Mouse (Mus musculus): Measurements from ENCODE around the gene Tango6. TPM values are rescaled to one million over a fixed set of nuclear protein-coding genes. Genes with fewer than 3 reads are reported as not detected.
A peak's percentile ranks its signal among the peaks of the same experiment; 100 is the strongest.

Tango6 gene
- polyA plus RNA-seq (2014; fragmentation: Nextera tagmentation; extraction: Ambion mirVana), result 6.9 and 7.1 TPM in 2 replicates

DNA sequence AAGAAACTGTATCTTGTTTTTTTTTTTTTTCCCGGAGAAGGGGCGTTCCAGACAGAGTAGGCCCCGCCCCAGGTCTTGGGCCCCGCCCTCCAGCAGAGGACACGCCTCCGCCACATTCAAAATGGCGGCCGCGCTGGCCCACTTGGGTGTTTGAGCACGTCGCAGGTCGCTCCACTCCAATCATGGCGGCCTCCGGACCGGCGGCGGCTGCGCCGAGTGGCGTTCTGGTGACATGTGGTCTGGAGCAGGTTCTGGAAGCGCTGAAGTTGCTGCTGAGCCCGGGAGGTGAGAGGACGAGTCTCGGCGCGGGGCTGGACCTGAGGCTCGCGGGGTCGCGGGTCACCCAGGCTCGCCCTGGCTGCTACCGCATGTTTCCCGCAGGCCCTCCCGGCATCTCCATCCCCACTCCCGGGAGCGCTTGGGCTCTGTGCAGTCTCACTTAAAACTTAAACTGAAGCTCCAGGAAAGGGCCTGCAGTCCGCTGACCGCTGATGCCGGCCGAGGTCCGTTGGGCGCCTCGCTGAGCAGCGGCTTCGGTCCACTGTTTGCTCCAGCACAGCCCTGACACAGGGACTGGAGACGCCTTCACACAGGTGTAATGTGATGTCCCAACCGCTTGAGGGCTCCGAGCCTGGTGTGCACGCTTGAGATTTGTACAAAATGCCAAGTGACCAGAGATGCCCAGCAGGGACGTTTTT, at the start of gene Tango6:
Gene Tango6 (plus strand): TSS at position 98 of the 698 bp plus-strand sequence.
- Histone ChIP-seq H3K4me2 (ENCODE audit: low read length) (peak within 1 kb of the TSS; percentile 67), H3K36me3 (ENCODE audit: control insufficient read depth, insufficient read depth, low read length) (no peaks in the 10 kb centered on the region), H3K9ac (ENCODE audit: low read length) (peak within 1 kb of the TSS; percentile 86), H3K27me3 (ENCODE audit: control insufficient read depth, insufficient read depth, low read length) (no peaks in the 10 kb centered on the region), H3K4me3 (ENCODE audit: control insufficient read depth in 1 of 2, insufficient read depth in 1 of 2, low read depth in 1 of 2, low read length in 2 of 2) (peak within 1 kb of the TSS; percentile 79 to 99), H3K4me1 (ENCODE audit: control insufficient read depth in 2 of 2, insufficient read depth in 2 of 2, low read length in 2 of 2) (no peaks in the 10 kb centered on the region), H3K27ac (replicated peaks in 1 of 2; ENCODE audit: control insufficient read depth in 1 of 2, insufficient read depth in 1 of 2, low read depth in 2 of 2, low read length in 2 of 2) (peak within 1 kb of the TSS; percentile 93 to 99), H3K9me3 (ENCODE audit: control insufficient read depth, low read length) (no peaks in the 10 kb centered on the region)
- ATAC-seq (ENCODE audit: insufficient number of reproducible peaks, insufficient read depth, low FRiP score, low read depth), result peak; percentile 95
- WGBS, result under 1% methylated on average over 48 of the region's 50 CpGs

DNA sequence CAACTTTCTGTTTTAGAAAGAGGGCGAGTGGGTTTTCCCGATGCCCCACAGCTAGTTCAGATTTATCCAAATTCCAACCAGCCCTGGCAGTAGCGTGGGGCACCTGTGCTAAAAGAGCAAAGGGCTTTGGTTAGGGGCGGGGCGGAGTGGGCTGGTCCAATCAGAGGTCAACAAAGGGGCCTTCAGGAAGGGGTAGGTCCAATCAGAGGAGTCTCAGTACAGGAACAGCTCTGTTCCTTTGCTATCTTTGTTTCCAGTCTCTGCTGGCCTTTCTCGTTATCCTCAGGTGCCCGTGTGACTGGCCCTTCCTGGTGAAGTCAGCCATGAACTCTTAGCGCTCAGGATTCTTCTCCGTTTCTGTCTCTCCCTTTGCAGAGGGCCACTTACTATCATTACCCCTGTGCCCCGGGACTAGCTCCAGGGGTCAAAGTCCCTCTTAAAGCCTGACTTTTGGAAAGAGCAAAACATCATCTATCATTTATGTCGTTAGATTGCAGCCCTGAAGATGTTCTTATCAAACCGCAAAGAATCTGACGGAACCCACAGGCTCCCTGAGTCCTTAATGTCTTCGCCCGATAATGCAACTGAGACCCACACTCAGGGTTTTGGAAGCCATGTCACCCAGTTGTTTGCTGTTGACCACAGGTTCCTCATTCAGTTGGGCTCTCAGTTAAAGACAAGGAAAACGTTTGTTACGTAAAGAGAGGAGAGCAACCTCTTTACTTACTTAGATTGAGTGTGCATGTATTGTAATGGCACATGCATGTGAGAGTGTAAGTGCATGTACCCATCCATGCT, 49.3 kb upstream of the Tango6 start:
- H3K9me3 ChIP-seq (ENCODE audit: control insufficient read depth, low read length), result no peaks in the 10 kb centered on the region
- H3K27ac ChIP-seq (replicated peaks in 1 of 2; ENCODE audit: control insufficient read depth in 1 of 2, insufficient read depth in 1 of 2, low read depth in 2 of 2, low read length in 2 of 2), result no peak overlapping the region
- H3K4me1 ChIP-seq (ENCODE audit: control insufficient read depth in 2 of 2, insufficient read depth in 2 of 2, low read length in 2 of 2), result no peaks in the 10 kb centered on the region; a peak in 1 of 4 replicates

DNA sequence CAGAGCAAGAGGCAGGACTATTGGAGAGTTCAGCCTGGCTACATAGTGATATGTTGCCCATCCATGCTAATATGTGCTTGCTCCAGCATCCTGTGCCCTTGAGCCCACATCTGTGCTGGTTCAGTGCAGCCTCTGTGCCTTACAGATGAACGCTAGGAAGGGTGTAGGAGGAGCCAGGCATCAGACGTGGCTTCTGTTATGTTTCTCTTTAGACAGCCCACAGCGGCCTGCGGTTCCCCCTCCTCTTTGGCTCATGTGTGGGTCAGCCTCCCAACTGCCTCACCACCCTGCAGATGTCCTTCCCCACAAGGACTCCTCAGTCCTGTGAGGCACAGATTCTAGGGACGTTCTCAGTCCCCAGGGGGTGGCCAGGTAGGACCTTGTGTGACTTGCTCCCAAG, 47.6 kb upstream of the Tango6 start:
- WGBS, result 16% methylated on average over 5 of the region's 5 CpGs
- Histone ChIP-seq H3K9me3 (ENCODE audit: control insufficient read depth, low read length) (no peaks in the 10 kb centered on the region), H3K36me3 (ENCODE audit: control insufficient read depth, insufficient read depth, low read length) (no peaks in the 10 kb centered on the region), H3K4me1 (ENCODE audit: control insufficient read depth in 2 of 2, insufficient read depth in 2 of 2, low read length in 2 of 2) (no peaks in the 10 kb centered on the region; a peak in 1 of 4 replicates), H3K4me3 (ENCODE audit: control insufficient read depth in 1 of 2, insufficient read depth in 1 of 2, low read depth in 1 of 2, low read length in 2 of 2) (no peak overlapping the region), H3K9ac (ENCODE audit: low read length) (no peak overlapping the region), H3K27ac (replicated peaks in 1 of 2; ENCODE audit: control insufficient read depth in 1 of 2, insufficient read depth in 1 of 2, low read depth in 2 of 2, low read length in 2 of 2) (no peak overlapping the region), H3K4me2 (ENCODE audit: low read length) (no peak overlapping the region), H3K27me3 (ENCODE audit: control insufficient read depth, insufficient read depth, low read length) (0 out of 2 replicates have a peak, but pooled peaks cover 9% of the 10 kb centered on the region)
- no peak for ATAC-seq (ENCODE audit: insufficient number of reproducible peaks, insufficient read depth, low FRiP score, low read depth)

More for the DNA sequence above, 49.3 kb upstream of the Tango6 start:
- Histone ChIP-seq H3K36me3 (ENCODE audit: control insufficient read depth, insufficient read depth, low read length) (no peaks in the 10 kb centered on the region), H3K9ac (ENCODE audit: low read length) (no peak overlapping the region), H3K27me3 (ENCODE audit: control insufficient read depth, insufficient read depth, low read length) (0 out of 2 replicates have a peak, but pooled peaks cover 9% of the 10 kb centered on the region), H3K4me2 (ENCODE audit: low read length) (no peak overlapping the region), H3K4me3 (ENCODE audit: control insufficient read depth in 1 of 2, insufficient read depth in 1 of 2, low read depth in 1 of 2, low read length in 2 of 2) (no peak overlapping the region)
- no peak for ATAC-seq (ENCODE audit: insufficient number of reproducible peaks, insufficient read depth, low FRiP score, low read depth)
- WGBS, result 68% methylated on average over 17 of the region's 17 CpGs

DNA sequence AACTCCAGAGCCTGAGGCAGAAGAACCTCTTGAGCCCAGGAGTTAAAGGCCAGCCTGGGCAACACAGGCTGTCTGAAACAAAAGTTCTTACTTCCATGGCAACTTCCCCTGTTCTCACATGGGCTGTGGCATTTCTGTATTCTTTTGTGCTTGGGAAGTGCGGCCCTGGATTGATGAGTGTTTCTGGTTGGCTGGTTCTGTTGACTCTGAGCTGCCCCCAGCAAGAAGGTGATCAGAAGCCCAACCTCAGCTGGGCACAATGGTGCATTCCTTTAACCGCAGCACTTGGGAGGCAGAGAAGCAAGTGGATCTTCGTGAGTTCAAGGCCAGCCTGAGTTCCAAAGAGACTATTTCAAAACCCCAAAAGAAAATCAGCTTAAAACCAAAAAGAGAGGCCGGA, 45.4 kb upstream of the Tango6 start:
- Histone ChIP-seq H3K9ac (ENCODE audit: low read length) (no peak overlapping the region), H3K4me2 (ENCODE audit: low read length) (no peak overlapping the region), H3K9me3 (ENCODE audit: control insufficient read depth, low read length) (no peaks in the 10 kb centered on the region), H3K36me3 (ENCODE audit: control insufficient read depth, insufficient read depth, low read length) (no peaks in the 10 kb centered on the region), H3K27ac (replicated peaks in 1 of 2; ENCODE audit: control insufficient read depth in 1 of 2, insufficient read depth in 1 of 2, low read depth in 2 of 2, low read length in 2 of 2) (no peak overlapping the region), H3K27me3 (ENCODE audit: control insufficient read depth, insufficient read depth, low read length) (0 out of 2 replicates have a peak, but pooled peaks cover 8% of the 10 kb centered on the region), H3K4me1 (ENCODE audit: control insufficient read depth in 2 of 2, insufficient read depth in 2 of 2, low read length in 2 of 2) (no peaks in the 10 kb centered on the region), H3K4me3 (ENCODE audit: control insufficient read depth in 1 of 2, insufficient read depth in 1 of 2, low read depth in 1 of 2, low read length in 2 of 2) (no peak overlapping the region)
- 90% methylated on average over 4 of the region's 4 CpGs for WGBS
- ATAC-seq (ENCODE audit: insufficient number of reproducible peaks, insufficient read depth, low FRiP score, low read depth), result no peak

DNA sequence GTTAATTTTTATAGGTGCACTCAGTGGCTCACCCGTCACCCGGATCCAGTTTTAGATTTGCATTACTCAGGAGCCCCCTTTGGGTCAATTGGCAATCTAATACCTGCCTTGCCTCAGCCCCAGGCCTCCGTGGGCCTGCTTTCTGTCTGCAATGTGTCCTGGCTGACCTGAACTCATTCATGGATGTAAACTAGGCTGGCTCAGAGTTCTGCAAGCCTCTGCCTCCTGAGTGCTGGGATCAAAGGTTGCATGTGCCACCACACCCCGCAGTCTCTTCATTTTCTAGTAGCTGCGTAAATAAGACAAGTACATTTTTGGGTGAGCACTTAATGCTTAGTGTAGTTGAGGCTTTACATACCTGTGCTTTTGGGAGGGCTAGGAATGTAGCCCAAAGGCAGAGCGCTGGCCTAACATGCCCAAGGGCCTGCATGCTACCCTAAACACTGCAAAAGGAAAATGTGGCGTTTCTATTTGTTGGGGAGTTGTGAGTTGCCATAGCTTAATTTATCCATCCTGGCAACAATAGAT, 44.0 kb upstream of the Tango6 start:
- H3K4me1 ChIP-seq (ENCODE audit: control insufficient read depth in 2 of 2, insufficient read depth in 2 of 2, low read length in 2 of 2), result no peaks in the 10 kb centered on the region
- no peaks in the 10 kb centered on the region for H3K27me3 ChIP-seq (ENCODE audit: control insufficient read depth, insufficient read depth, low read length)
- WGBS, result 88% methylated on average over 7 of the region's 7 CpGs
- no peak overlapping the region for H3K4me2 ChIP-seq (ENCODE audit: low read length)
- no peaks in the 10 kb centered on the region for H3K36me3 ChIP-seq (ENCODE audit: control insufficient read depth, insufficient read depth, low read length)
- no peak overlapping the region for H3K27ac ChIP-seq (replicated peaks in 1 of 2; ENCODE audit: control insufficient read depth in 1 of 2, insufficient read depth in 1 of 2, low read depth in 2 of 2, low read length in 2 of 2)
- no peak overlapping the region for H3K4me3 ChIP-seq (ENCODE audit: control insufficient read depth in 1 of 2, insufficient read depth in 1 of 2, low read depth in 1 of 2, low read length in 2 of 2)
- no peak for ATAC-seq (ENCODE audit: insufficient number of reproducible peaks, insufficient read depth, low FRiP score, low read depth)
- no peak overlapping the region for H3K9ac ChIP-seq (ENCODE audit: low read length)
- H3K9me3 ChIP-seq (ENCODE audit: control insufficient read depth, low read length), result no peaks in the 10 kb centered on the region

DNA sequence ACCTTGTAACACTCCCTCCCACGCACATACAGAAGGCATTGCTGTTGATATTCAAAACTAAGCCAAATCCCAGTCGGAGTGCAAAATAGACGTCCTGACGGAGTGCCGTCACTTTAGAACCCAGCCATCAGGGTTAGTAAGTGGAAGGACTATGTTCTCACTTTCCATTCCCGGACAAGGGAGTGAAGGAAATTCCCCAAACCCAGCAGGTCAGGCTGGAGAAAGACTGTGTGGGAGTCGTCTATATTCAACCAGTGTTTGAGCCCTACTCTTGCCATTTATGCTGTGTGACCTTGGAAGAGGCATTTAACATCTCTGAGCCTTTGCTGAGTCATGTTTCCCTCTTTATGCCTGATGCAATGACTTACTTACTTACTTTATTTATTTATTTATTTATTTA, 42.7 kb upstream of the Tango6 start:
- no peak overlapping the region for H3K4me2 ChIP-seq (ENCODE audit: low read length)
- no peaks in the 10 kb centered on the region for H3K36me3 ChIP-seq (ENCODE audit: control insufficient read depth, insufficient read depth, low read length)
- H3K4me3 ChIP-seq (ENCODE audit: control insufficient read depth in 1 of 2, insufficient read depth in 1 of 2, low read depth in 1 of 2, low read length in 2 of 2), result no peak overlapping the region
- H3K9me3 ChIP-seq (ENCODE audit: control insufficient read depth, low read length), result no peaks in the 10 kb centered on the region
- H3K27me3 ChIP-seq (ENCODE audit: control insufficient read depth, insufficient read depth, low read length), result no peaks in the 10 kb centered on the region
- WGBS, result 67% methylated on average over 7 of the region's 7 CpGs
- H3K9ac ChIP-seq (ENCODE audit: low read length), result no peak overlapping the region
- no peak overlapping the region for H3K27ac ChIP-seq (replicated peaks in 1 of 2; ENCODE audit: control insufficient read depth in 1 of 2, insufficient read depth in 1 of 2, low read depth in 2 of 2, low read length in 2 of 2)
- ATAC-seq (ENCODE audit: insufficient number of reproducible peaks, insufficient read depth, low FRiP score, low read depth), result no peak
- no peaks in the 10 kb centered on the region for H3K4me1 ChIP-seq (ENCODE audit: control insufficient read depth in 2 of 2, insufficient read depth in 2 of 2, low read length in 2 of 2)

DNA sequence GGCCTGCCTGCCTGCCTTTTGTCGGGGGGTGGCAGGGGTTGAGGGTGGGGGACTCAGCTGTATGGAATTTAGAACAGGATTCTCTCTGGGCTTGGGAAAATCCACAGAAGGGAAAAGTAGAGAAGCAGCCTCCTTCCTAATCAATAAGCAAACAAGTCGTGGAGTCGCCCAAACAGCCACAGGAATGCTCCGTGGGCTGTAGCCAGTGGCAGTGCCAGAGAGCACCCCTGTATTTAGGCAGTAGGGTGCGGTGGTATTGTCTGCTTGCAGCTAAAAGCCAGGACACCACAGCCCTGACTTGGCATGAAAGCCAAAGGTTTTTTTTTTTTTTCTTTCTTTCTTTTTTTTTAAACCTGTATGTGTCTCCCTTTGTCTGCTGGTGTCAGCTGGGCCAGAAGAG, 41.9 kb upstream of the Tango6 start:
- H3K9ac ChIP-seq (ENCODE audit: low read length), result no peak overlapping the region
- no peak overlapping the region for H3K4me3 ChIP-seq (ENCODE audit: control insufficient read depth in 1 of 2, insufficient read depth in 1 of 2, low read depth in 1 of 2, low read length in 2 of 2)
- WGBS, result 74% methylated on average over 5 of the region's 5 CpGs
- no peak for ATAC-seq (ENCODE audit: insufficient number of reproducible peaks, insufficient read depth, low FRiP score, low read depth)
- H3K36me3 ChIP-seq (ENCODE audit: control insufficient read depth, insufficient read depth, low read length), result no peaks in the 10 kb centered on the region
- no peak overlapping the region for H3K4me2 ChIP-seq (ENCODE audit: low read length)
- H3K4me1 ChIP-seq (ENCODE audit: control insufficient read depth in 2 of 2, insufficient read depth in 2 of 2, low read length in 2 of 2), result no peaks in the 10 kb centered on the region
- no peaks in the 10 kb centered on the region for H3K9me3 ChIP-seq (ENCODE audit: control insufficient read depth, low read length)
- no peaks in the 10 kb centered on the region for H3K27me3 ChIP-seq (ENCODE audit: control insufficient read depth, insufficient read depth, low read length)
- no peak overlapping the region for H3K27ac ChIP-seq (replicated peaks in 1 of 2; ENCODE audit: control insufficient read depth in 1 of 2, insufficient read depth in 1 of 2, low read depth in 2 of 2, low read length in 2 of 2)
